Mouse (Mus musculus) heart, postnatal 0 days (tissue): Measurements from ENCODE around the gene Sstr4. TPM values are rescaled to one million over a fixed set of nuclear protein-coding genes. Genes with fewer than 3 reads are reported as not detected.

ENCODE experiments used
- ATAC-seq: fragments of 200-750 bp; cut with Nextera tagmentation; 2 replicates; pipeline ENCODE4 v1.8.0; 2017; ENCODE audit warnings: low read depth, moderate number of reproducible peaks, moderate library complexity; ENCODE audit not compliant: insufficient read depth
- DNase-seq: peaks from one replicate; pipeline ENCODE4 v3.0.0-alpha.2; 2016; ENCODE audit warnings: low spot score
- H3K27ac ChIP-seq: fragments of 300-500 bp; sonication (generic); 2 replicates; pipeline ENCODE4 v1.5.1; 2014; ENCODE audit warnings: low read depth, mild to moderate bottlenecking
- H3K27me3 ChIP-seq: fragments of 300-500 bp; sonication (generic); 2 replicates; pipeline ENCODE4 v1.6.1; 2014; ENCODE audit warnings: low read length, mixed read lengths; ENCODE audit not compliant: control insufficient read depth, insufficient read depth
- H3K36me3 ChIP-seq: fragments of 300-500 bp; sonication (generic); replicated peaks from 2 replicates; pipeline ENCODE4 v1.6.1; 2014; ENCODE audit warnings: low read length, mixed read lengths; ENCODE audit not compliant: control insufficient read depth, insufficient read depth
- H3K4me1 ChIP-seq: fragments of 300-500 bp; sonication (generic); 2 replicates; pipeline ENCODE4 v1.6.1; 2014; ENCODE audit warnings: antibody characterized with exemption; ENCODE audit not compliant: control insufficient read depth, insufficient read depth
- H3K4me2 ChIP-seq: fragments of 300-500 bp; sonication (generic); 2 replicates; pipeline ENCODE4 v1.6.1; 2014; ENCODE audit warnings: low read depth, mild to moderate bottlenecking, low read length, moderate library complexity
- H3K4me3 ChIP-seq: fragments of 300-500 bp; sonication (generic); 2 replicates; pipeline ENCODE4 v1.5.1; 2014; ENCODE audit warnings: low read depth, low read length
- H3K9ac ChIP-seq: fragments of 300-500 bp; sonication (generic); replicated peaks from 2 replicates; pipeline ENCODE4 v1.6.1; 2014; ENCODE audit warnings: low read depth, low read length, mixed read lengths
- H3K9me3 ChIP-seq: fragments of 300-500 bp; sonication (generic); replicated peaks from 2 replicates; pipeline ENCODE4 v1.6.1; 2016; ENCODE audit warnings: low read length; ENCODE audit not compliant: control insufficient read depth
- CTCF ChIP-seq: IDR thresholded peaks from 2 replicates; pipeline ENCODE4 v1.5.1; 2016; ENCODE audit warnings: antibody characterized with exemption, control low read depth, low read depth
- EP300 ChIP-seq: IDR thresholded peaks from 2 replicates; pipeline ENCODE4 v1.6.1; 2016; ENCODE audit warnings: antibody characterized with exemption, low read depth
- WGBS: fragments of 180-500 bp; shearing (Covaris S2); extraction: QIAGEN DNeasy Blood & Tissue Kit; methylation state at CpG from one replicate; pipeline ENCODE4 v1.1.7; 2014; 5-methylcytosine and 5-hydroxymethylcytosine counted together
- polyA plus RNA-seq: library from polyadenylated mRNA; unstranded; fragments of >200 nt; fragmentation: Nextera tagmentation; extraction: Ambion mirVana; gene quantifications from 2 replicates; pipeline ENCODE4 v1.2.1, GENCODE M21; 2015
- total RNA-seq: library from RNA; depleted of rRNA; stranded (reverse); fragments of >200 nt; gene quantifications from 2 replicates; pipeline ENCODE4 v1.2.3, GENCODE M21; 2014; ENCODE audit warnings: low replicate concordance

Sstr4 gene
- total and polyA plus RNA-seq, 2 experiments from 2014 or later: 0.14 to 0.31 TPM

DNA sequence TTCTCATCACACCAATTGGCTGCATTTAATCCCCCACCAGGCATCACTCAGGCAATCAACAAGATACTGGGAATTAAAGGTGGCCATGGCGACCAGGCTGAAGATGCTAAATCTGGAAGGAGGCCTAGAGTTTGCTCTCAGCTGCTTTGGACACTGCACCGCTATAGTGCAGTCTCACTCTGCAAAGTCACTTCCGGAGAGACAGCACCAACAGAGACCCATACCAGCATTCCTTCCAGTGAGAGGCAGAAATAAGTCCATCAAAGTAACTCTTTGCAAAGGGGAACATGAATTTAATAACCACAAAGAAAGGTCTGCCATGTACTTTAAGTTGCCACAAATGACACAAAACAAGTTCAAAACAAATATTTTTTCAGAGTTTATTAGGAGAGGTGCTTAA, 41.1 kb downstream of the Sstr4 start:
- WGBS: 20% methylated on average over 3 of the region's 3 CpGs
- Histone ChIP-seq H3K36me3 (0 out of 2 replicates have a peak, but pooled peaks cover 3% of the 10 kb centered on the region), H3K9me3 (no peaks in the 10 kb centered on the region), H3K27ac (no peak overlapping the region), H3K9ac (no peak overlapping the region), H3K27me3 (no peaks in the 10 kb centered on the region), H3K4me3 (no peak overlapping the region), H3K4me2 (0 out of 2 replicates have a peak overlapping the region, but pooled peaks have one; percentile 7), H3K4me1 (0 out of 2 replicates have a peak, but pooled peaks cover 3% of the 10 kb centered on the region)
- ATAC-seq: no peak
- DNase-seq: no peak
- no peak for TF ChIP-seq EP300
- no peak for TF ChIP-seq CTCF

DNA sequence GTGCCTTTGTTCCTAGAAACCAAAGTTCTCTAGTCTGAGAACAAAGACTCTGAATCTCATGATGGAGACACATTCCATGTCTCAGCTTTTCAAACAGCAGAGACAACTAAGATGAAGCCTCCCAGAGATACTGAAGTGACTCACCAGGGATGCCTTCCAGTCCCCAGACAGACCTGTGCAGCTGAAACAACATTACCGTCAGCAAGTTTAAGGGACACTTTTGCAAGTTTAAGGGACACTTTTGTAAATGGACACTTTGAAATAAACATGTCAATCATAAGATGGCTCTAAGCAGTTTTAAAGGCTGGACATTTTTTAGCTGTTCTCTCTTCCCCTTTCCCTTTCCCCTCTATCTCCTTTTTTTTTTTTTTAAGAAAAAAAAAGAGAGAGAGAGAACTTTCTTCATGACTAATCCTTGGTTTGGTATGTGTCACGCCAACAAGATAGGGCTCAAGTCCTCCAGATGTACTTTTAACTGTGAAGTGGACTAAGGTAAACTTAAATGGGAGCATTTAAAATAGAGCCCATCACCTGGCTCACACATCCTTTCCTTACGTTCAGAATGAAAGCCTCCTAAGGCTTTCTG, 44.6 kb downstream of the Sstr4 start:
- WGBS: 33% methylated on average over 3 of the region's 3 CpGs
- Histone ChIP-seq H3K4me1 (0 out of 2 replicates have a peak, but pooled peaks cover 3% of the 10 kb centered on the region), H3K9me3 (no peaks in the 10 kb centered on the region), H3K27me3 (no peaks in the 10 kb centered on the region), H3K27ac (peak overlapping the region; percentile 48; the same call in 1 of the 2 replicates), H3K9ac (no peak overlapping the region; the same call in 1 of the 2 replicates), H3K36me3 (0 out of 2 replicates have a peak, but pooled peaks cover 3% of the 10 kb centered on the region), H3K4me2 (peak overlapping the region; percentile 55), H3K4me3 (peak overlapping the region; percentile 43)
- no peak for ATAC-seq
- TF ChIP-seq CTCF (no peak), EP300 (no peak)
- DNase-seq: peak; percentile 9

DNA sequence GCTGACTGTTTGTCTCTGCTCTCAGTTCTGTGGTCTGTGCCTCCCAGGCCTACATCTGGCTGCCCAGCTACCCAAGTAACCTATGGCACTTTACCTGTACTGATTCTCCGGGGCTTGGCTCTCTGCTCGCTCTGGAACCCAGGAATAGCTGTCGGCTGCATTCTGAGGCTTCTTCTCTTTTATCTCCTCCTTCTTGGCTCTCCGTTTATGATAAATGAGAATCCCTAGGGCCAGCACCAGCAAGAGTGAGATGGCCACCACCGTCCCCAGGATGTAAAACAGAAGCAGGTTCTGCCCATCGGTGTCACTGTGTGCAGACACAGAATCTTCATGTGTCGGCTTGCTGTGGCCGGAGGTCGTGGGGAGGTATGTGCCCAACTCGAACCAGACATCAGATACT, 46.3 kb downstream of the Sstr4 start:
- 0 out of 2 replicates have a peak, but pooled peaks cover 3% of the 10 kb centered on the region for H3K4me1 ChIP-seq
- ATAC-seq: no peak
- 51% methylated on average over 10 of the region's 10 CpGs for WGBS
- H3K27me3 ChIP-seq: no peaks in the 10 kb centered on the region
- H3K4me3 ChIP-seq: peak overlapping the region; percentile 43
- peak overlapping the region; percentile 57 for H3K9ac ChIP-seq
- TF ChIP-seq EP300 (no peak), CTCF (no peak)
- H3K4me2 ChIP-seq: peak overlapping the region; percentile 55
- peak overlapping the region; percentile 80 for H3K27ac ChIP-seq
- H3K36me3 ChIP-seq: 0 out of 2 replicates have a peak, but pooled peaks cover 3% of the 10 kb centered on the region
- DNase-seq: no peak
- H3K9me3 ChIP-seq: no peaks in the 10 kb centered on the region

DNA sequence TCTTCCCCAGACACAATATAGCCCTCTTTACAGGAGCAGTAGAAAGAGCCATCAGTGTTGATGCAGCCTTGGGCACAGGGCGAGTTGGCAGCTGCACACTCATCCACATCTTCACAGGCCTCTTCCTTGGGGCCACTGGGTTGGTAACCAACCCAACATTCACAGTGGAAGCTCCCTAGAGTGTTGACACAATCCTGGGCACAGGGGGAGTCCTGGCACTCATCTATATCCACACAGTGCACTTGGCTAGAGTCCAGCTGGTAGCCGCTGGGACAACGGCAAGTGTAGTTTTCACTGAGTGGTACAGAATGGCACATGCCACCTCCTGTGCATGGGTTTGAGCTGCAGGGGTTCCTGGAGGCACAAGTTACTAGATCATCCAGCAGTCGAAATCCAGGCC, 47.0 kb downstream of the Sstr4 start:
- WGBS: 60% methylated on average over 4 of the region's 4 CpGs
- Histone ChIP-seq H3K9me3 (no peaks in the 10 kb centered on the region), H3K27ac (peak overlapping the region; percentile 80), H3K36me3 (0 out of 2 replicates have a peak, but pooled peaks cover 3% of the 10 kb centered on the region), H3K4me3 (peak overlapping the region; percentile 43), H3K4me2 (peak overlapping the region; percentile 55), H3K9ac (peak overlapping the region; percentile 57), H3K27me3 (no peaks in the 10 kb centered on the region), H3K4me1 (0 out of 2 replicates have a peak, but pooled peaks cover 3% of the 10 kb centered on the region)
- DNase-seq (no peak), ATAC-seq (no peak)
- no peak for TF ChIP-seq EP300
- TF ChIP-seq CTCF: no peak

DNA sequence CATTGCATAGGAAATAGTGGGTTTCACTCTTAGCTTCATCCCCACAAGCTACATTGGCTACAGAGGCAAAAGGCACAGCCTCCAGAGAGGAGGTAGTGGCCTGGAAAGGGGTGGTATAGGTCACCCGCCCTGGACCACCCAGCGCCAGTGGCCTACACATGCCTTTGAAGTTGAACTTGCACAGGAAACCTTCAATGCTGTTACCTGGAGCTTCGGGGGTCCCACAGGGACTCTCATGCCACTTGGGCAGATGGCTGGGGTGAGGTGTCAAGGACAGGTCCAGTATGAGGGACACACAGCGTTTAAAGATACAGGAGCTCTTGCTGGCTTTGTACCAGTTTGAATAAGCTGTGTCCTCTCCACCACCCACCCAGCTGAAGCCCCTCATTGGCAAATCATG, 47.6 kb downstream of the Sstr4 start:
- Histone ChIP-seq H3K36me3 (0 out of 2 replicates have a peak, but pooled peaks cover 3% of the 10 kb centered on the region), H3K4me2 (peak overlapping the region; percentile 55), H3K27ac (peak overlapping the region; percentile 80), H3K27me3 (no peaks in the 10 kb centered on the region), H3K4me3 (peak overlapping the region; percentile 43), H3K9me3 (no peaks in the 10 kb centered on the region), H3K9ac (peak overlapping the region; percentile 57), H3K4me1 (0 out of 2 replicates have a peak, but pooled peaks cover 1% of the 10 kb centered on the region)
- WGBS: 66% methylated on average over 4 of the region's 4 CpGs
- ATAC-seq (no peak), DNase-seq (no peak)
- TF ChIP-seq EP300: no peak
- no peak for TF ChIP-seq CTCF
